Mouse (Mus musculus) CH12.LX (cell line): ENCODE measurements around the gene Sh3rf1. TPM values are rescaled to one million over a fixed set of nuclear protein-coding genes. Genes with fewer than 3 reads are reported as not detected.

Experiments used
- DNase-seq: peaks from one replicate; pipeline ENCODE4 v3.0.0-alpha.2; 2013; ENCODE audit errors: extremely low read depth
- H3K27ac ChIP-seq: 2 replicates; pipeline ENCODE4 v1.5.1; 2012; ENCODE audit warnings: low read depth, mild to moderate bottlenecking, control low read depth, moderate library complexity; ENCODE audit not compliant: insufficient read depth
- H3K27me3 ChIP-seq: replicated peaks from 2 replicates; pipeline ENCODE3; 2012; ENCODE audit warnings: inconsistent platforms
- H3K36me3 ChIP-seq, 2 experiments: replicated peaks in 1 of 2; 2 replicates each; pipeline versions ENCODE3 to v1.6.1; 2012; ENCODE audit warnings: inconsistent platforms in 1 of 2, low read length in 1 of 2, mild to moderate bottlenecking in 1 of 2, mixed read lengths in 1 of 2, moderate library complexity in 1 of 2; ENCODE audit not compliant: control insufficient read depth in 1 of 2, insufficient read depth in 1 of 2
- H3K4me1 ChIP-seq, 2 experiments: 2 replicates each; pipeline ENCODE4 v1.6.1; 2012; ENCODE audit warnings: inconsistent platforms in 1 of 2, moderate library complexity in 1 of 2; ENCODE audit not compliant: insufficient read depth in 2 of 2, control insufficient read depth in 1 of 2
- H3K4me2 ChIP-seq: 2 replicates; pipeline ENCODE4 v1.6.1; 2012; ENCODE audit warnings: low read depth, mild to moderate bottlenecking, control low read depth; ENCODE audit not compliant: poor library complexity, insufficient read depth, severe bottlenecking
- H3K4me3 ChIP-seq, 3 experiments: fragments of 150-350 bp in 1 of 3; sonication (generic) in 1 of 3; replicated peaks in 1 of 3; 2 replicates each; pipeline versions ENCODE3 to v1.5.1; 2011 to 2012; ENCODE audit warnings: low read depth in 2 of 3, low read length in 2 of 3, mild to moderate bottlenecking in 2 of 3, moderate library complexity in 2 of 3, control low read depth in 1 of 3, improper control_type of control experiment in 1 of 3, inconsistent platforms in 1 of 3, mixed read lengths in 1 of 3; ENCODE audit not compliant: poor library complexity in 1 of 3
- H3K79me2 ChIP-seq: replicated peaks from 2 replicates; pipeline ENCODE4 v1.6.1; 2012; ENCODE audit warnings: mild to moderate bottlenecking, moderate library complexity; ENCODE audit not compliant: control insufficient read depth, poor library complexity, insufficient read depth, severe bottlenecking; ENCODE audit errors: extremely low read depth
- H3K9ac ChIP-seq: 2 replicates; pipeline ENCODE4 v1.6.1; 2012; ENCODE audit warnings: low read depth, mild to moderate bottlenecking, control low read depth, moderate library complexity; ENCODE audit not compliant: insufficient read depth
- H3K9me3 ChIP-seq: replicated peaks from 2 replicates; pipeline ENCODE3; 2012; ENCODE audit warnings: low read length, inconsistent platforms, mixed read lengths
- CTCF ChIP-seq, 2 experiments: IDR thresholded peaks in 1 of 2; conservative IDR thresholded peaks in 1 of 2; 2 replicates each; pipeline ENCODE4 v1.5.1; 2011 to 2012; ENCODE audit warnings: low read depth in 2 of 2, low read length in 2 of 2, improper control_type of control experiment in 1 of 2, inconsistent platforms in 1 of 2, mild to moderate bottlenecking in 1 of 2, moderate library complexity in 1 of 2
- ELF1 ChIP-seq: IDR thresholded peaks from 2 replicates; pipeline ENCODE4 v1.6.1; 2014; ENCODE audit warnings: low read depth, mild to moderate bottlenecking, inconsistent platforms, low read length, improper control_type of control experiment
- ETS1 ChIP-seq: conservative IDR thresholded peaks from 2 replicates; pipeline ENCODE4 v1.6.1; 2012; ENCODE audit warnings: low read depth, mild to moderate bottlenecking, inconsistent platforms, low read length, improper control_type of control experiment, moderate library complexity
- HCFC1 ChIP-seq: IDR thresholded peaks from 2 replicates; pipeline ENCODE4 v1.6.1; 2012; ENCODE audit warnings: low read depth, mild to moderate bottlenecking, inconsistent platforms, low read length, improper control_type of control experiment
- MAFK ChIP-seq: IDR thresholded peaks from 2 replicates; pipeline ENCODE4 v1.6.1; 2011; ENCODE audit warnings: low read length, improper control_type of control experiment; ENCODE audit not compliant: insufficient replicate concordance
- MXI1 ChIP-seq: IDR thresholded peaks from 2 replicates; pipeline ENCODE4 v1.6.1; 2011; ENCODE audit warnings: mild to moderate bottlenecking, low read depth, low read length, improper control_type of control experiment
- MYC ChIP-seq: IDR thresholded peaks from 2 replicates; pipeline ENCODE4 v1.6.1; 2011; ENCODE audit warnings: low read depth, mild to moderate bottlenecking, improper control_type of control experiment, low read length
- POLR2AphosphoS2 ChIP-seq: IDR thresholded peaks from 2 replicates; pipeline ENCODE4 v1.6.1; 2011; ENCODE audit warnings: low read depth, low read length, improper control_type of control experiment
- RCOR1 ChIP-seq: conservative IDR thresholded peaks from 2 replicates; pipeline ENCODE4 v1.6.1; 2012; ENCODE audit warnings: low read depth, mild to moderate bottlenecking, inconsistent platforms, low read length, improper control_type of control experiment
- TBP ChIP-seq: conservative IDR thresholded peaks from 2 replicates; pipeline ENCODE4 v1.6.1; 2011; ENCODE audit warnings: low read depth, low read length, improper control_type of control experiment
- TCF12 ChIP-seq: IDR thresholded peaks from 2 replicates; pipeline ENCODE4 v1.6.1; 2014; ENCODE audit warnings: low read depth, mild to moderate bottlenecking, inconsistent platforms, low read length, improper control_type of control experiment
- USF1 ChIP-seq: IDR thresholded peaks from 2 replicates; pipeline ENCODE4 v1.6.1; 2014; ENCODE audit warnings: low read depth, mild to moderate bottlenecking, inconsistent platforms, low read length, improper control_type of control experiment
- USF2 ChIP-seq: conservative IDR thresholded peaks from 2 replicates; pipeline ENCODE4 v1.6.1; 2011; ENCODE audit warnings: low read depth, low read length, improper control_type of control experiment
- ZKSCAN1 ChIP-seq: IDR thresholded peaks from 2 replicates; pipeline ENCODE4 v1.6.1; 2012; ENCODE audit warnings: low read depth, inconsistent platforms, low read length, improper control_type of control experiment, borderline replicate concordance
- dilution Hi-C: fragments of 300-500 bp; cut with MboI; formaldehyde crosslinking; loops from 2 replicates; pipeline ENCODE4 v1.14.3; 2020; ENCODE audit warnings: low sequenced_read_pairs; ENCODE audit not compliant: extremely low pct_unique_long_range_greater_than_20kb, extremely low pct_ligation_motif_present
- in situ Hi-C: fragments of 300-500 bp; cut with MboI; formaldehyde crosslinking; loops from 3 replicates; pipeline ENCODE4 v1.14.3; 2019; ENCODE audit warnings: low sequenced_read_pairs, low pct_ligation_motif_present, low pct_unique_long_range_greater_than_20kb, mixed read lengths
- polyA plus RNA-seq: library from polyadenylated mRNA; unstranded; fragments of >175 nt; gene quantifications from 2 replicates; pipeline ENCODE4 v1.2.1, GENCODE M21; 2012; ENCODE audit warnings: low read depth; ENCODE audit not compliant: insufficient read length
- total RNA-seq, 2 experiments: library from RNA; depleted of rRNA; stranded (reverse); fragments of 300-350 nt in 1 of 2; fragments of >200 nt in 1 of 2; gene quantifications; 2 replicates each; pipeline ENCODE4 v1.2.3; 2012 to 2014

Sh3rf1 gene
- total and polyA plus RNA-seq, 3 experiments = 6.0 to 16.8 (median 10.6) TPM

DNA sequence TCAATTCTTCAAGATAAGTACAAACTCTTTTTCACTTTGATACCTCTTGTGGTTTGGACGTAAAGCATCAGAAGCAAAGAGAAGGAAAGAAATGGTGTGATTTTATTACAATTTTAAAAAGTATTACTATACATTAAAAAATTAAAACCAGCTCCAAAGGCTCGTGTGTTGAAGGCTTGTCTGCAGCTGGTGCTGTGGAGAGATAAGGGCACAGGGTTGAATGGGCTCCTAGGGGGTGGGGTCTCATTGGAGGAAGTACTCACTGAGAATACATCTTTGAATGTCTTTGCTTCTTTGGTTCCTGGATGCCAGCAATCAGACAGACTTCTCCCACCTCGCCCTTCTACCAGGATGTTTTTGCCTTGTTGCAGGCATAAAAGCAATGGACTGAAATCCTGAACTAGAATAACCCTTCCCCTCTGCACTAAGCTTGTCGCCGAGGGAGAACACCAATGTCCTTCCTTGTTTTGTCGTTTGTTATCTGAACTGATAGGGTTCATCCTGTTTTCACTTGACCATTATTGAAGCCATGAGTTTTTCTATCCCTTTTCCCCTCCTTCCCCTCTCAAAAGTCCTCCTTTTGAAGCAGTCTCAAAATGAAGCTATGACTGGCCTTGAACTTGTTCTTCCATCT is 23.3 kb upstream of the Sh3rf1 start:
- Histone ChIP-seq H3K4me2 (no peak overlapping the region), H3K27ac (no peak overlapping the region), H3K4me3 (no peak overlapping the region), H3K27me3 (no peaks in the 10 kb centered on the region), H3K9ac (no peak overlapping the region), H3K79me2 (no peaks in the 10 kb centered on the region), H3K9me3 (peaks cover 3% of the 10 kb centered on the region), H3K36me3 (no peaks in the 10 kb centered on the region)
- dilution Hi-C loops (no loop called here), in situ Hi-C loops (no loop called here)
- DNase-seq = no peak
- TF ChIP-seq ZKSCAN1 = no peak
- no peak for TF ChIP-seq MAFK
- TF ChIP-seq TCF12 = no peak
- TF ChIP-seq USF1 = no peak
- TF ChIP-seq MXI1 = no peak
- no peak for TF ChIP-seq ELF1
- no peak for TF ChIP-seq CTCF (conservative IDR thresholded peaks at IDR 0.05 in 1 of 2, IDR thresholded peaks at IDR 0.05 in 1 of 2; ENCODE audit: low read depth in 2 of 2, low read length in 2 of 2)
- TF ChIP-seq HCFC1 = no peak
- no peak for TF ChIP-seq TBP
- TF ChIP-seq, all 38 proteins: peak for 0
- H3K4me1 ChIP-seq = peaks cover 0 to 11% of the 10 kb centered on the region in 2 experiments; a peak in 2 of 4 replicates

DNA sequence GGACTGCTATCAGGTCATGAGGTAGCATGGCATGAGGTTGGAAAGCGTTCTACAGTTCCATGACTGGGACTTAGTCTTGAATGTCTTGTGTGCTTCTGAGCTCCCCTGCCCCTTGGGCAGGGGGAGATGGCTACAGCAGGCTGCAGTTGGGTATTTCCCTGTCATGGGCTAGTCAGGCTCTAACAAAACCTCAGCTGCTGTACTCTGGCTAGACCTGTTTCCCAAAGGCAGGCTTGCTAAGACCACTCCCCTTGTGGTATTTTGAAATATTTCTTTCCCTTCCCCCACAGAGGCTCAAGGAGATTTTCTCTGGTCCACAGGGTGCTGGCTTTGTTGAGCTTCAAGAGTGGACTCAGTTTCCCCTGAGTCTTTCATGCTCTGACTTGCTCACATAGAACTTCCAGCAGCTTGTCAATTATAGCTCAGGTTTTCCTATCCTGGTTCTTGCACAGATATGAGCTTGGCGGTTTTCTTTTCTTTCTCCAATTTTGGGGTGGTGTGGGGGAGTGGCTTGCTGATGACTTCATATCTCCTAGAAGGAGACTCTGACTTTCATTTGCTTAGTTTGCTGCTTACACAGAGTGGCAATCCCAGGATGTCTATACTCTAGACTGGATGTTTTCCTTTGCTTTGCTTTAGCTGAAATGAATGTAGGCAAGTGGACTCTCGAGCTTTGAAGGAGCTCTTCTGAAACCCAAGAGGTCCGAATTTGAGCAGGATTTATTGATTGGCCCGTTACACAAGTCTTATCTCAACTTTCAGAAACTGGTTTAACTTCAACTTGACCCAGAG is 20.4 kb upstream of the Sh3rf1 start:
- no peak overlapping the region for H3K4me2 ChIP-seq
- dilution Hi-C loops = no loop called here
- no peak overlapping the region for H3K27ac ChIP-seq
- H3K9me3 ChIP-seq = no peaks in the 10 kb centered on the region
- H3K27me3 ChIP-seq = no peaks in the 10 kb centered on the region
- H3K9ac ChIP-seq = no peak overlapping the region
- in situ Hi-C loops = no loop called here
- no peak overlapping the region for H3K4me3 ChIP-seq
- no peaks in the 10 kb centered on the region for H3K79me2 ChIP-seq
- TF ChIP-seq CTCF (conservative IDR thresholded peaks at IDR 0.05 in 1 of 2, IDR thresholded peaks at IDR 0.05 in 1 of 2; ENCODE audit: low read depth in 2 of 2, low read length in 2 of 2) (no peak), RCOR1 (no peak), MYC (no peak), USF1 (no peak), ETS1 (no peak), USF2 (no peak), POLR2AphosphoS2 (no peak)
- no peaks in the 10 kb centered on the region for H3K36me3 ChIP-seq
- DNase-seq = no peak
- peaks cover 2 to 15% of the 10 kb centered on the region in 2 experiments; a peak in 2 of 4 replicates for H3K4me1 ChIP-seq
